Mouse (Mus musculus): ENCODE data around the gene Mycl. TPM values are rescaled to one million over a fixed set of nuclear protein-coding genes. Genes with fewer than 3 reads are reported as not detected.

Gene Mycl
- 0.56 TPM for total RNA-seq (2023)

GRCm38 (mm10) chr4:122995404-122996220, at the start of gene Mycl:
TSS of gene Mycl (plus strand) at chr4:122995652.

GRCm38 (mm10) chr4:122961100-122961567, 34.3 kb upstream of the Mycl start, which contains the start of gene Mfsd2a:
TSS of gene Mfsd2a (minus strand) at chr4:122961188.

GRCm38 (mm10) chr4:123016451-123016957, 21.1 kb downstream of the Mycl start, which contains the start of gene Trit1:
TSS of gene Trit1 (plus strand) at chr4:123016597.

Other genes with a start within 250 kb of the Mycl start
- 33.8 TPM for gene Ppt1, start 159.4 kb upstream of the Mycl start, total RNA-seq (2023)
- gene Cap1, start 109.6 kb upstream of the Mycl start, total RNA-seq (2023) = 366 TPM
- gene Mfsd2a, start 34.5 kb upstream of the Mycl start, total RNA-seq (2023) = 1.9 TPM
- 13.2 TPM for gene Trit1, start 20.9 kb downstream of the Mycl start, total RNA-seq (2023)
- not detected for gene Bmp8b, start 109.5 kb downstream of the Mycl start, total RNA-seq (2023)
- gene Oxct2b, start 120.6 kb downstream of the Mycl start, total RNA-seq (2023) = not detected
- gene Ppie, start 144.3 kb downstream of the Mycl start, total RNA-seq (2023) = 63.4 TPM
- gene Hpcal4, start 187.6 kb downstream of the Mycl start, total RNA-seq (2023) = 0.18 TPM
- not detected for gene Nt5c1a, start 205.9 kb downstream of the Mycl start, total RNA-seq (2023)
- not detected for gene Heyl, start 237.9 kb downstream of the Mycl start, total RNA-seq (2023)

Measured in CD4-positive naive resting alpha-beta T cell, adult 57 days (primary cell).